Mouse (Mus musculus) intestine, embryonic 16.5 days (tissue): ENCODE results near the gene Mvk. TPM values are rescaled to one million over a fixed set of nuclear protein-coding genes. Genes with fewer than 3 reads are reported as not detected.

Source experiments
- ATAC-seq: fragments of 200-750 bp; cut with Nextera tagmentation; 2 replicates; pipeline ENCODE4 v1.8.0; 2017; ENCODE audit warnings: moderate TSS enrichment, moderate library complexity
- H3K27ac ChIP-seq: fragments of 300-500 bp; sonication (generic); 2 replicates; pipeline ENCODE4 v1.5.1; 2014; ENCODE audit warnings: mild to moderate bottlenecking, low read length
- H3K27me3 ChIP-seq: fragments of 300-500 bp; sonication (generic); replicated peaks from 2 replicates; pipeline ENCODE4 v1.6.1; 2014; ENCODE audit warnings: low read length, control low read depth, mixed read lengths; ENCODE audit not compliant: control insufficient read depth, insufficient read depth
- H3K36me3 ChIP-seq: fragments of 300-500 bp; sonication (generic); 2 replicates; pipeline ENCODE4 v1.6.1; 2014; ENCODE audit warnings: low read length, control low read depth; ENCODE audit not compliant: control insufficient read depth, insufficient read depth
- H3K4me1 ChIP-seq: fragments of 300-500 bp; sonication (generic); 2 replicates; pipeline ENCODE4 v1.6.1; 2014; ENCODE audit warnings: low read length, control low read depth, mixed read lengths; ENCODE audit not compliant: control insufficient read depth, insufficient read depth
- H3K4me2 ChIP-seq: fragments of 300-500 bp; sonication (generic); 2 replicates; pipeline ENCODE4 v1.6.1; 2014; ENCODE audit warnings: low read depth, low read length, control low read depth
- H3K4me3 ChIP-seq: fragments of 300-500 bp; sonication (generic); 2 replicates; pipeline ENCODE4 v1.5.1; 2014; ENCODE audit warnings: mild to moderate bottlenecking, low read length
- H3K9ac ChIP-seq: fragments of 300-500 bp; sonication (generic); 2 replicates; pipeline ENCODE4 v1.6.1; 2014; ENCODE audit warnings: low read depth, low read length
- H3K9me3 ChIP-seq: fragments of 300-500 bp; sonication (generic); 2 replicates; pipeline ENCODE4 v1.6.1; 2016; ENCODE audit warnings: low read length, control low read depth; ENCODE audit not compliant: control insufficient read depth
- WGBS: fragments of 180-500 bp; shearing (Covaris S2); extraction: QIAGEN DNeasy Blood & Tissue Kit; methylation state at CpG from one replicate; pipeline ENCODE4 v1.1.7; 2014; 5-methylcytosine and 5-hydroxymethylcytosine counted together
- polyA plus RNA-seq: library from polyadenylated mRNA; unstranded; fragments of >200 nt; fragmentation: Nextera tagmentation; extraction: Ambion mirVana; gene quantifications from 2 replicates; pipeline ENCODE4 v1.2.1, GENCODE M21; 2015

The Mvk gene
- polyA plus RNA-seq, 1 experiment from 2014 or later, result 61.7 TPM

DNA sequence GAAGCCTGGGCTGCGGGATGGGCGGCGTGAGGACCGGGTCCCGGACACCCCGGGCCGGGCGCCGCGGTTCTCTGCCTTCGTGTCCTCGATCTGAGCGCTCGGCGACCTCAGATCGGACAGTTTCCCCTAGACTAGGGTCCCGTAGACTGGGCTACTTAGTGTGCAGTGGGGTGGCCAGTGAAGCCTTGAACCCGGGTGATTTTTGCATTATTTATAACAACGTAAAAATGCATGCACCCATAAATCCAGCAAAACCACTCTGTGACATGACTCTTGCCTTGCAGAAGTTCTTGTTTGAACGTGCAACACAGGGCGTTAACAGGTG, 261 bp downstream of the Mvk start:
- peak overlapping the region; percentile 93 for H3K4me3 ChIP-seq
- peak overlapping the region; percentile 89 for H3K9ac ChIP-seq
- no peaks in the 10 kb centered on the region for H3K9me3 ChIP-seq
- H3K4me2 ChIP-seq, result peak overlapping the region; percentile 88
- H3K27me3 ChIP-seq, result no peaks in the 10 kb centered on the region
- WGBS, result 0% methylated on average over 21 of the region's 21 CpGs
- 0 out of 2 replicates have a peak, but pooled peaks cover 5% of the 10 kb centered on the region for H3K36me3 ChIP-seq
- H3K27ac ChIP-seq, result peak overlapping the region; percentile 54; the same call in 1 of the 2 replicates
- ATAC-seq, result no peak
- H3K4me1 ChIP-seq, result peaks cover 17% of the 10 kb centered on the region

GRCm38 (mm10) chr5:114449011-114449410, 4.9 kb downstream of the Mvk start:
- H3K4me2 ChIP-seq, result no peak overlapping the region
- H3K27me3 ChIP-seq, result no peaks in the 10 kb centered on the region
- no peak overlapping the region for H3K4me3 ChIP-seq
- WGBS, result 61% methylated on average over 4 of the region's 4 CpGs
- ATAC-seq, result no peak
- peaks cover 13% of the 10 kb centered on the region for H3K4me1 ChIP-seq
- H3K9me3 ChIP-seq, result no peaks in the 10 kb centered on the region
- peaks cover 27% of the 10 kb centered on the region for H3K36me3 ChIP-seq
- H3K27ac ChIP-seq, result no peak overlapping the region
- no peak overlapping the region for H3K9ac ChIP-seq

DNA sequence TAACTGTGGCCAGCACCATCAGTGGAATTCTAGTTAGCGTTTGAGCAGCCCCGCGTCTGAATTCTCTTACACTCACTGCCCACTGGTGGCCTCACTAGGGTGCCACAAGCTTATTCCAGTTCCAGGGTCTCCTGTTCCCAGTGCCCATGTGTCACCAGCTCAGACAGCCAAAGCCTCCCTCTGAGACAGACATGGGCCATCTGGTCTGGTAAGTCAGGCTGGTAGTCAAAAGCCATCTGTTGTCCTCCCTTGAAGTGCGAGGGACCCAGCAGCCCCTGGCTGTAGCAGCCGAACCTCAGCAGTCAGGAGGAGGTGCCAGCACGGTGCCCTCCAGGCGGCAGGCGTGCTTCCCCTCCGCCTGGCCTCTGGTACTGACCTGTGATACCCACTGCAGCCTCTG, 12.2 kb downstream of the Mvk start:
- Histone ChIP-seq H3K27ac (no peak overlapping the region), H3K4me3 (no peak overlapping the region), H3K27me3 (no peaks in the 10 kb centered on the region), H3K4me1 (peaks cover 18% of the 10 kb centered on the region), H3K9ac (no peak overlapping the region), H3K4me2 (no peak overlapping the region), H3K36me3 (peaks cover 20% of the 10 kb centered on the region), H3K9me3 (no peaks in the 10 kb centered on the region)
- ATAC-seq, result no peak
- 76% methylated on average over 9 of the region's 9 CpGs for WGBS

- peaks cover 21% of the 10 kb centered on the region for H3K4me1 ChIP-seq
- no peak for ATAC-seq
- no peak overlapping the region for H3K4me2 ChIP-seq
- WGBS, result 81% methylated on average over 16 of the region's 16 CpGs
- H3K4me3 ChIP-seq, result no peak overlapping the region
- no peak overlapping the region for H3K9ac ChIP-seq
- no peaks in the 10 kb centered on the region for H3K9me3 ChIP-seq
- peaks cover 19% of the 10 kb centered on the region for H3K36me3 ChIP-seq
- no peaks in the 10 kb centered on the region for H3K27me3 ChIP-seq
- no peak overlapping the region for H3K27ac ChIP-seq
Measured at GRCm38 (mm10) chr5:114456995-114457605, 13.0 kb downstream of the Mvk start.

GRCm38 (mm10) chr5:114461238-114461637, 17.2 kb downstream of the Mvk start:
- ATAC-seq, result peak; percentile 59
- Histone ChIP-seq H3K9ac (no peak overlapping the region), H3K4me1 (peaks cover 33% of the 10 kb centered on the region), H3K27ac (peak overlapping the region; percentile 57), H3K36me3 (no peaks in the 10 kb centered on the region), H3K4me2 (no peak overlapping the region), H3K9me3 (no peaks in the 10 kb centered on the region), H3K4me3 (no peak overlapping the region), H3K27me3 (no peaks in the 10 kb centered on the region)
- 10% methylated on average over 7 of the region's 7 CpGs for WGBS

DNA sequence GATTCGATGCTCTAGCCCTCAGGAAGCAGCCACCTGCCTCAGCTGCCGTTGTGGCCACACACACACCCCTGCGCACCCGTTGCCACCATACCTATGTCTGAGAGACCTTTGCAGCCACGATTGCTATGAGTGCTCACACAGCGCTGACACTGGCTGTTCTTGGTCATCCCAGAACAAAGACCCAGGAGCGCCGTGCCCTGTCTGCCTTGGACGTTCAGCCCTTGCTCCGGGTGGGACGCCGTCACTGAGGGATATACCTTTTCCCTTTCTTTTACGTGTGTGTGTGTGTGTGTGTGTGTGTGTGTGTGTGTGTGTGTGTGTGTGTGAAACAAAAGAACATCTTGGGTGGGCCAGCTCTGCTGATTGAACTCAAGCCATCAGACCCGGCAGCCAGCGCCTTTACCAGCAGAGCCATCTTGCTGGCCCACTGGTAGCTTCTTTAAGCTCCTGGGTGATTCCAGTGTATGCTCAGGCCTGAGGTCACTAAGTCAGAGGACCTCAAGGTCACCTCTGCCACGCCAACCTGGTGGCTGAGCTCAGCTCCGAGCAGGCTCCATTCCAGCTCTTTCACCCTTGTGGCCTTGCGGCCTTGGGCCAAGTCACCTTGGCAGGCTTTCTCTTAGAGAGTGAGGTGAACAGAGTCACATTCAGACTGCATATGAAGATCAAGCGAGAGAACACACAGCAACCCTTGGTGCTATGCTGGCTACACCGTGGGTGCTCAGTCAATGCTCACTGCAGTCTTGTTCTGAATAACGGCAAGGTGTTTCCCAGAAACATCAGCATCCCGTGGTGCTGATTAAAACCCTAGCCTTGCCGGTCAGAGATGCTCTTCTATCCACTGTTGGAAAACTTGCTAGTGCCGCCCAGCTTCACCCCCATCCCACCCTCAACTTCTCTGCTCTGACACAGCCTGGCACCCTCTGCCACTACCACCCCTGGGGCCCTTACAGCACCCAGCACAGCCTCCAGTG, 18.3 kb downstream of the Mvk start:
- no peak overlapping the region for H3K4me2 ChIP-seq
- H3K9ac ChIP-seq, result no peak overlapping the region
- H3K4me3 ChIP-seq, result no peak overlapping the region
- H3K27me3 ChIP-seq, result no peaks in the 10 kb centered on the region
- H3K9me3 ChIP-seq, result no peaks in the 10 kb centered on the region
- no peak overlapping the region for H3K27ac ChIP-seq
- no peaks in the 10 kb centered on the region for H3K36me3 ChIP-seq
- no peak for ATAC-seq
- 84% methylated on average over 24 of the region's 24 CpGs for WGBS
- peaks cover 37% of the 10 kb centered on the region for H3K4me1 ChIP-seq

DNA sequence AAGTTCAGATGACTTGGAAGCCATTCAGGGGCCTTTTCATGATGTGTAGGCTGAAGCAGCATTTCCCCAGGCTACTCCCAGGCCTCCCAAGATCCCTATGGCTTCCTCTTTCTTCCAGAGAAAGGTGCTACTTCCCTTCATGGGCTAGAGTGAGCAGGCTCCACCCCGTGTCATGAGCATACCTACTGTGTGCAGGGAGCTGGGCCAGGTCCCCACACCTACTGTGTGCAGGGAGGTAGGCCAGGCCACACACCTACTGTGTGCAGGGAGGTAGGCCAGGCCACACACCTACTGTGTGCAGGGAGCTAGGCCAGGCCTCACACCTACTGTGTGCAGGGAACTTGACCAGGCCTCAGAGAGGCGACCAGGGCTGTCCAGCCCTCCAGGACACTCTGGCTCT, 20.5 kb downstream of the Mvk start:
- H3K4me1 ChIP-seq, result peaks cover 43% of the 10 kb centered on the region
- H3K27me3 ChIP-seq, result no peaks in the 10 kb centered on the region
- 80% methylated on average over 2 of the region's 2 CpGs for WGBS
- no peak overlapping the region for H3K9ac ChIP-seq
- no peak for ATAC-seq
- no peaks in the 10 kb centered on the region for H3K9me3 ChIP-seq
- no peak overlapping the region for H3K27ac ChIP-seq
- H3K36me3 ChIP-seq, result no peaks in the 10 kb centered on the region
- no peak overlapping the region for H3K4me3 ChIP-seq
- H3K4me2 ChIP-seq, result no peak overlapping the region

DNA sequence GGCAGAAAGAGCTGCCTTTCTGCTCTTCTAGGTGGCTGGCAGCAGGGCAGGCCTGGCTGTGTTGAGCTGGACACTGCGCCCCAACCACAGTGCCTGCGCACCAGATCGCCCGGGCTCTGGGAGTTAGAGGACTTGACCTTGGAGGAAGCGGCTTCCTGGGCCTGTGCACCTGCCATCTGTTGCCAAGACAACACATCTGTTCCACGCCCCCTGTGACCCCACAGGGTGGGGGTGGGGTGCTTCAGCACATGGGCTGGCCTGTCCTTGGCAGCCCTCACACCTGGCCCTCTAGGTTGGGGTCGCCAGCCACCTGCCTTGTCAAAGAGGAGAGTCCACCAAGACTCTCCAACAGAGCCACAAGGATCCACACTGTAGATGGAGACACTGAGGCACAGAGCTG, 21.6 kb downstream of the Mvk start:
- no peak overlapping the region for H3K4me2 ChIP-seq
- no peaks in the 10 kb centered on the region for H3K27me3 ChIP-seq
- ATAC-seq, result no peak
- no peak overlapping the region for H3K27ac ChIP-seq
- H3K9ac ChIP-seq, result no peak overlapping the region; the same call in 1 of the 2 replicates
- no peaks in the 10 kb centered on the region for H3K9me3 ChIP-seq
- H3K4me3 ChIP-seq, result no peak overlapping the region
- no peaks in the 10 kb centered on the region for H3K36me3 ChIP-seq
- 61% methylated on average over 7 of the region's 7 CpGs for WGBS
- H3K4me1 ChIP-seq, result peaks cover 35% of the 10 kb centered on the region

DNA sequence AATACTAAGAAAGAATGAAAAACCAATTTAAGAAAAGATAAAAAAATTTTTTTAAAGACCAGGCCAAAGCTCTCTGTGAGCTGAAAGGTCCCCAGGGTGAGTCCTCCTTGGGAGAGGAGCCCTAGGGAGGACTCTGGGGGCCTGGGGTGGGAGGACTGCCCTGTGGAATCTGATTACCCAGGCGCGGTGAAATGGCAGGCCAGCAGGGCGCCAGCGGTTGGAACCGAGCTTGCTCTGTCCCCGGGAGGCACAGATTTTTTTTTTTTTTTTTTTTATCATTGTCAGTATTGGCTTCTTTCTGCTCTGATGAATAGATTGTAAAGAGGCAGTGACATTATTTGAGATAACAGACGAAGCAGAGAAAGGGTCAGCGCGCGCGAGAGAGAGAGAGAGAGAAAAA, 22.9 kb downstream of the Mvk start:
- no peaks in the 10 kb centered on the region for H3K27me3 ChIP-seq
- peaks cover 26% of the 10 kb centered on the region for H3K4me1 ChIP-seq
- H3K27ac ChIP-seq, result peak overlapping the region; percentile 80; the same call in 1 of the 2 replicates
- peak overlapping the region; percentile 37 for H3K4me3 ChIP-seq
- no peaks in the 10 kb centered on the region for H3K9me3 ChIP-seq
- peak overlapping the region; percentile 58 for H3K9ac ChIP-seq
- no peaks in the 10 kb centered on the region for H3K36me3 ChIP-seq
- 4% methylated on average over 11 of the region's 11 CpGs for WGBS
- peak; percentile 49 for ATAC-seq
- peak overlapping the region; percentile 67 for H3K4me2 ChIP-seq
